Mouse (Mus musculus) liver, embryonic 14.5 days (tissue): ENCODE results near the gene Ctdnep1. TPM values are rescaled to one million over a fixed set of nuclear protein-coding genes. Genes with fewer than 3 reads are reported as not detected.

Experiments
- ATAC-seq: fragments of 200-750 bp; cut with Nextera tagmentation; 2 replicates; pipeline ENCODE4 v1.8.0; 2017; ENCODE audit warnings: moderate number of reproducible peaks, mild to moderate bottlenecking, moderate library complexity; ENCODE audit not compliant: insufficient read depth
- DNase-seq, 3 experiments: peaks; one replicate each; pipeline ENCODE4 v3.0.0-alpha.2; 2012 to 2013; ENCODE audit warnings: low read depth in 3 of 3, low spot score in 3 of 3
- H3K27ac ChIP-seq: fragments of 300-500 bp; sonication (generic); 2 replicates; pipeline ENCODE4 v1.5.1; 2014; ENCODE audit warnings: moderate library complexity, mild to moderate bottlenecking, control low read depth, inconsistent platforms
- H3K27me3 ChIP-seq: fragments of 300-500 bp; sonication (generic); 2 replicates; pipeline ENCODE4 v1.6.1; 2014; ENCODE audit warnings: mild to moderate bottlenecking, low read length, moderate library complexity; ENCODE audit not compliant: control insufficient read depth, insufficient read depth
- H3K36me3 ChIP-seq: fragments of 300-500 bp; sonication (generic); replicated peaks from 2 replicates; pipeline ENCODE4 v1.6.1; 2014; ENCODE audit warnings: low read depth; ENCODE audit not compliant: control insufficient read depth, insufficient read depth
- H3K4me1 ChIP-seq, 2 experiments: fragments of 200-500 bp in 1 of 2; fragments of 300-500 bp in 1 of 2; sonication (generic) in 1 of 2; replicated peaks; 2 replicates each; pipeline ENCODE4 v1.6.1; 2012 to 2014; ENCODE audit warnings: antibody characterized with exemption in 1 of 2, inconsistent platforms in 1 of 2, low read length in 1 of 2; ENCODE audit not compliant: control insufficient read depth in 2 of 2, insufficient read depth in 2 of 2
- H3K4me2 ChIP-seq: fragments of 300-500 bp; sonication (generic); 2 replicates; pipeline ENCODE4 v1.6.1; 2014; ENCODE audit warnings: low read depth, mild to moderate bottlenecking, control low read depth, moderate library complexity
- H3K4me3 ChIP-seq, 2 experiments: fragments of 200-500 bp in 1 of 2; fragments of 300-500 bp in 1 of 2; sonication (generic) in 1 of 2; 2 replicates each; pipeline ENCODE4 v1.5.1; 2012 to 2014; ENCODE audit warnings: low read depth in 2 of 2, low read length in 2 of 2, mild to moderate bottlenecking in 2 of 2, control low read depth in 1 of 2, inconsistent platforms in 1 of 2, moderate library complexity in 1 of 2; ENCODE audit not compliant: insufficient read depth in 1 of 2
- H3K9ac ChIP-seq: fragments of 300-500 bp; sonication (generic); replicated peaks from 2 replicates; pipeline ENCODE4 v1.6.1; 2014; ENCODE audit warnings: mild to moderate bottlenecking, control low read depth, moderate library complexity
- H3K9me3 ChIP-seq: fragments of 300-500 bp; sonication (generic); 2 replicates; pipeline ENCODE4 v1.6.1; 2016; ENCODE audit warnings: low read length, mixed read lengths; ENCODE audit not compliant: control insufficient read depth
- CTCF ChIP-seq: IDR thresholded peaks from 2 replicates; pipeline ENCODE4 v1.5.1; 2016; ENCODE audit warnings: antibody characterized with exemption, low read depth, control low read depth
- EP300 ChIP-seq: IDR thresholded peaks from 2 replicates; pipeline ENCODE4 v1.6.1; 2016; ENCODE audit warnings: antibody characterized with exemption, low read depth
- WGBS: fragments of 180-500 bp; shearing (Covaris S2); extraction: QIAGEN DNeasy Blood & Tissue Kit; methylation state at CpG from one replicate; pipeline ENCODE4 v1.1.7; 2014; ENCODE audit not compliant: insufficient replicate concordance; 5-methylcytosine and 5-hydroxymethylcytosine counted together
- polyA plus RNA-seq, 2 experiments: library from polyadenylated mRNA; depleted of rRNA in 1 of 2; stranded (reverse) in 1 of 2; unstranded in 1 of 2; fragments of >200 nt; fragmentation: Nextera tagmentation in 1 of 2; extraction: Ambion mirVana in 1 of 2; gene quantifications; 2 replicates each; pipeline versions ENCODE4 v1.2.1 to v1.2.3; 2012 to 2014

The Ctdnep1 gene
- polyA plus RNA-seq, 2 experiments = 9.7 to 32.3 TPM

- DNase-seq (no peak), ATAC-seq (no peak)
- H3K36me3 ChIP-seq = no peaks in the 10 kb centered on the region; the same call in 1 of the 2 replicates
- H3K4me3 ChIP-seq = no peak overlapping the region
- no peak overlapping the region for H3K27ac ChIP-seq
- TF ChIP-seq CTCF (no peak), EP300 (no peak)
- H3K27me3 ChIP-seq = peaks cover 53% of the 10 kb centered on the region
- H3K4me1 ChIP-seq = peaks cover 10 to 12% of the 10 kb centered on the region in 2 experiments
- H3K9ac ChIP-seq = no peak overlapping the region
- 57% methylated on average over 5 of the region's 5 CpGs for WGBS
- H3K4me2 ChIP-seq = no peak overlapping the region
- no peaks in the 10 kb centered on the region for H3K9me3 ChIP-seq
These were observed 43.1 kb upstream of the Ctdnep1 start for GRCm38 (mm10) chr11:69937834-69938233.

GRCm38 (mm10) chr11:69938401-69938979 lies 42.5 kb upstream of the Ctdnep1 start:
- no peak overlapping the region for H3K4me2 ChIP-seq
- ATAC-seq = no peak
- H3K4me1 ChIP-seq = peaks cover 10 to 12% of the 10 kb centered on the region in 2 experiments
- H3K27me3 ChIP-seq = peaks cover 53% of the 10 kb centered on the region
- WGBS = 36% methylated on average over 9 of the region's 9 CpGs
- H3K9ac ChIP-seq = no peak overlapping the region
- TF ChIP-seq CTCF (no peak), EP300 (no peak)
- no peak overlapping the region for H3K27ac ChIP-seq
- no peak for DNase-seq
- H3K9me3 ChIP-seq = no peaks in the 10 kb centered on the region
- H3K36me3 ChIP-seq = no peaks in the 10 kb centered on the region; the same call in 1 of the 2 replicates
- H3K4me3 ChIP-seq = no peak overlapping the region

GRCm38 (mm10) chr11:69939181-69939580 lies 41.8 kb upstream of the Ctdnep1 start:
- Histone ChIP-seq H3K27me3 (peaks cover 53% of the 10 kb centered on the region), H3K4me3 (no peak overlapping the region), H3K9ac (no peak overlapping the region), H3K4me1 (peaks cover 10 to 12% of the 10 kb centered on the region in 2 experiments), H3K9me3 (no peaks in the 10 kb centered on the region), H3K27ac (no peak overlapping the region), H3K36me3 (peaks cover 5% of the 10 kb centered on the region), H3K4me2 (no peak overlapping the region)
- TF ChIP-seq CTCF (no peak), EP300 (no peak)
- DNase-seq (no peak), ATAC-seq (no peak)
- 51% methylated on average over 5 of the region's 5 CpGs for WGBS

- DNase-seq = no peak
- peaks cover 4 to 7% of the 10 kb centered on the region in 2 experiments for H3K4me1 ChIP-seq
- WGBS = 88% methylated on average over 17 of the region's 17 CpGs
- H3K9ac ChIP-seq = no peak overlapping the region
- TF ChIP-seq CTCF (no peak), EP300 (no peak)
- peaks cover 47% of the 10 kb centered on the region for H3K27me3 ChIP-seq
- H3K9me3 ChIP-seq = no peaks in the 10 kb centered on the region
- ATAC-seq = no peak
- H3K27ac ChIP-seq = no peak overlapping the region
- H3K4me2 ChIP-seq = no peak overlapping the region
- no peak overlapping the region for H3K4me3 ChIP-seq
- H3K36me3 ChIP-seq = peaks cover 11% of the 10 kb centered on the region
These were observed 41.2 kb upstream of the Ctdnep1 start for GRCm38 (mm10) chr11:69939731-69940130.

- no peaks in the 10 kb centered on the region for H3K9me3 ChIP-seq
- peaks cover 8 to 9% of the 10 kb centered on the region in 2 experiments for H3K4me1 ChIP-seq
- peaks cover 22% of the 10 kb centered on the region for H3K36me3 ChIP-seq
- no peak overlapping the region for H3K9ac ChIP-seq
- 80% methylated on average over 4 of the region's 4 CpGs for WGBS
- DNase-seq (no peak), ATAC-seq (no peak)
- H3K27me3 ChIP-seq = peaks cover 35% of the 10 kb centered on the region
- TF ChIP-seq CTCF (no peak), EP300 (no peak)
- H3K4me3 ChIP-seq = no peak overlapping the region
- H3K27ac ChIP-seq = no peak overlapping the region
- H3K4me2 ChIP-seq = no peak overlapping the region
These were observed 40.0 kb upstream of the Ctdnep1 start for GRCm38 (mm10) chr11:69940962-69941361.
